ENCODE assay signal across 7 mouse cellular contexts in genomic region chr4:117914591-117915442, GRCm38 (mm10). TPM values are rescaled to one million over a fixed set of nuclear protein-coding genes. Genes with fewer than 3 reads are reported as not detected.
DNase-seq lines count a peak whose midpoint lies in the region; ATAC-seq lines count a peak whose summit lies in the region.

Ipo13 (minus strand) TSS chr4:117914999.

- under 1% methylated on average over 61 of the region's 61 CpGs for WGBS in intestine, embryonic 16.5 days
- WGBS in midbrain, embryonic 11.5 days, result under 1% methylated on average over 60 of the region's 61 CpGs

- peak within 1 kb of the TSS; percentile 99 for H3K4me2 ChIP-seq in intestine, embryonic 16.5 days (ENCODE audit: low read depth, low read length)
- H3K4me2 ChIP-seq in midbrain, embryonic 11.5 days, result peak within 1 kb of the TSS; percentile 98

- peak within 1 kb of the TSS; percentile 73 for H3K4me3 ChIP-seq in intestine, embryonic 16.5 days (ENCODE audit: low read length)
- peak within 1 kb of the TSS; percentile 77 for H3K4me3 ChIP-seq in midbrain, embryonic 11.5 days (ENCODE audit: low read depth, low read length)

- 0 out of 2 replicates have a peak, but pooled peaks cover 5% of the 10 kb centered on the region for H3K36me3 ChIP-seq in intestine, embryonic 16.5 days (ENCODE audit: control insufficient read depth, insufficient read depth, low read length)
- peaks cover 5% of the 10 kb centered on the region for H3K36me3 ChIP-seq in midbrain, embryonic 11.5 days (ENCODE audit: control insufficient read depth, insufficient read depth, low read length)

- peak; percentile 95 for ATAC-seq in intestine, embryonic 16.5 days
- ATAC-seq in midbrain, embryonic 11.5 days (ENCODE audit: low FRiP score), result peak; percentile 97

- H3K4me1 ChIP-seq in intestine, embryonic 16.5 days (ENCODE audit: control insufficient read depth, insufficient read depth, low read length), result peaks cover 27% of the 10 kb centered on the region
- peaks cover 17% of the 10 kb centered on the region for H3K4me1 ChIP-seq in midbrain, embryonic 11.5 days (ENCODE audit: control insufficient read depth, insufficient read depth, low read length)

- H3K9ac ChIP-seq in intestine, embryonic 16.5 days (ENCODE audit: low read depth, low read length), result peak within 1 kb of the TSS; percentile 84
- peak within 1 kb of the TSS; percentile 83 for H3K9ac ChIP-seq in midbrain, embryonic 11.5 days (ENCODE audit: low read length)

- H3K27me3 ChIP-seq in intestine, embryonic 16.5 days (replicated peaks; ENCODE audit: control insufficient read depth, insufficient read depth, low read length), result no peaks in the 10 kb centered on the region
- no peaks in the 10 kb centered on the region for H3K27me3 ChIP-seq in midbrain, embryonic 11.5 days (ENCODE audit: control insufficient read depth, insufficient read depth, low read length)

- peak; percentile 97 for DNase-seq in adrenal gland, adult 2 months
- peak; percentile 91 for DNase-seq in embryo, embryonic 11.5 days (ENCODE audit: low read depth, low spot score)
- DNase-seq in gastrocnemius, postnatal 4 days (ENCODE audit: low spot score in 2 of 2), result peak; percentile 81 to 92
- peak; percentile 94 to 96 for DNase-seq in left cerebral cortex, postnatal 36 days (ENCODE audit: low spot score in 2 of 2)
- peak; percentile 100 for DNase-seq in midbrain, embryonic 11.5 days (ENCODE audit: low spot score, missing footprints)
- DNase-seq in skeletal muscle tissue, adult 2 months (ENCODE audit: low read depth, low spot score), result peak; percentile 78

- intact Hi-C loops in left cerebral cortex, postnatal 36 days (cut with DNase I), result loop anchor here (2.0 to 10.0 kb wide), 2 partner anchors 28 to 380 kb away; partner anchors contain the start of genes Atp6v0b and Ptprf

- H3K27ac ChIP-seq in intestine, embryonic 16.5 days (ENCODE audit: low read length), result peak within 1 kb of the TSS; percentile 81
- H3K27ac ChIP-seq in midbrain, embryonic 11.5 days (ENCODE audit: low read depth, low read length), result peak within 1 kb of the TSS; percentile 64; the same call in 1 of the 2 replicates

- no peaks in the 10 kb centered on the region for H3K9me3 ChIP-seq in intestine, embryonic 16.5 days (ENCODE audit: control insufficient read depth, low read length)
- H3K9me3 ChIP-seq in midbrain, embryonic 11.5 days (ENCODE audit: control insufficient read depth, low read length), result no peaks in the 10 kb centered on the region

RNA-seq across cellular contexts. Expression of gene Ipo13, which starts in this region (rescaled TPM):
- total RNA-seq in adrenal gland, adult 2 months (2021), result 10 to 100 TPM; 35.8 to 46.3 TPM
- 49.3 and 67.1 TPM in 2 replicates for polyA plus RNA-seq in adrenal gland, adult 2 months (2012; rRNA removed)
- 100 to 1,000 TPM; 124 to 135 TPM for total RNA-seq in gastrocnemius, postnatal 4 days (2021)
- 31.1 and 37.4 TPM in 2 replicates for polyA plus RNA-seq in intestine, embryonic 16.5 days (2015; fragmentation: Nextera tagmentation; extraction: Ambion mirVana)
- 100 to 1,000 TPM; 119 to 122 TPM for total RNA-seq in left cerebral cortex, postnatal 36 days (2021)
- 49.0 and 54.7 TPM in 2 replicates for polyA plus RNA-seq in midbrain, embryonic 11.5 days (2014; fragmentation: Nextera tagmentation; extraction: Ambion mirVana)

Comparison
In these comparisons a context has a peak if more than half of its experiments do, and no peak if none do; other contexts are left out.
1. Peak in every context shown above with its lines: DNase-seq, ATAC-seq, H3K4me3 ChIP-seq and H3K27ac ChIP-seq.